Mouse (Mus musculus) heart, embryonic 15.5 days (tissue): ENCODE data around the gene Rrp36. TPM values are rescaled to one million over a fixed set of nuclear protein-coding genes. Genes with fewer than 3 reads are reported as not detected.

Experiments used
- ATAC-seq: fragments of 200-750 bp; cut with Nextera tagmentation; replicated peaks from 2 replicates; pipeline ENCODE4 v1.8.0; 2017; ENCODE audit warnings: low read depth, moderate TSS enrichment; ENCODE audit not compliant: insufficient number of reproducible peaks, insufficient read depth, low FRiP score
- H3K27ac ChIP-seq: fragments of 300-500 bp; sonication (generic); 2 replicates; pipeline ENCODE4 v1.5.1; 2015; ENCODE audit warnings: mild to moderate bottlenecking, inconsistent platforms
- H3K27me3 ChIP-seq: fragments of 300-500 bp; sonication (generic); 2 replicates; pipeline ENCODE4 v1.6.1; 2015; ENCODE audit warnings: inconsistent platforms
- H3K36me3 ChIP-seq: fragments of 300-500 bp; sonication (generic); 2 replicates; pipeline ENCODE4 v1.6.1; 2015; ENCODE audit warnings: mild to moderate bottlenecking, inconsistent platforms
- H3K4me1 ChIP-seq: fragments of 300-500 bp; sonication (generic); replicated peaks from 2 replicates; pipeline ENCODE4 v1.6.1; 2015; ENCODE audit warnings: inconsistent platforms
- H3K4me2 ChIP-seq: fragments of 300-500 bp; sonication (generic); 2 replicates; pipeline ENCODE4 v1.6.1; 2015; ENCODE audit warnings: inconsistent platforms, mild to moderate bottlenecking, moderate library complexity
- H3K4me3 ChIP-seq: fragments of 300-500 bp; sonication (generic); 2 replicates; pipeline ENCODE4 v1.5.1; 2015; ENCODE audit warnings: mild to moderate bottlenecking, inconsistent platforms
- H3K9ac ChIP-seq: fragments of 300-500 bp; sonication (generic); 2 replicates; pipeline ENCODE4 v1.6.1; 2015; ENCODE audit warnings: mild to moderate bottlenecking, inconsistent platforms
- H3K9me3 ChIP-seq: fragments of 300-500 bp; sonication (generic); replicated peaks from 2 replicates; pipeline ENCODE4 v1.6.1; 2016; ENCODE audit warnings: inconsistent platforms
- WGBS: fragments of 180-500 bp; shearing (Covaris S2); methylation state at CpG from one replicate; pipeline ENCODE4 v1.1.7; 2015; ENCODE audit warnings: mixed read lengths; 5-methylcytosine and 5-hydroxymethylcytosine counted together
- polyA plus RNA-seq: library from polyadenylated mRNA; unstranded; fragments of >200 nt; fragmentation: Nextera tagmentation; extraction: Ambion mirVana; gene quantifications from 2 replicates; pipeline ENCODE4 v1.2.1, GENCODE M21; 2015

Rrp36 gene
- polyA plus RNA-seq, 1 experiment from 2014 or later = 33.2 TPM

- Histone ChIP-seq H3K27me3 (no peaks in the 10 kb centered on the region), H3K27ac (peak overlapping the region; percentile 96), H3K4me3 (peak overlapping the region; percentile 93), H3K9me3 (no peaks in the 10 kb centered on the region), H3K36me3 (peaks cover 11% of the 10 kb centered on the region; the same call in 1 of the 2 replicates), H3K9ac (0 out of 2 replicates have a peak overlapping the region, but pooled peaks have one; percentile 17), H3K4me1 (peaks cover 57% of the 10 kb centered on the region), H3K4me2 (peak overlapping the region; percentile 73)
- ATAC-seq = no peak
- WGBS = 51% methylated on average over 6 of the region's 6 CpGs
Observed at GRCm38 (mm10) chr17:46627409-46627808, 46.7 kb downstream of the Rrp36 start.

DNA sequence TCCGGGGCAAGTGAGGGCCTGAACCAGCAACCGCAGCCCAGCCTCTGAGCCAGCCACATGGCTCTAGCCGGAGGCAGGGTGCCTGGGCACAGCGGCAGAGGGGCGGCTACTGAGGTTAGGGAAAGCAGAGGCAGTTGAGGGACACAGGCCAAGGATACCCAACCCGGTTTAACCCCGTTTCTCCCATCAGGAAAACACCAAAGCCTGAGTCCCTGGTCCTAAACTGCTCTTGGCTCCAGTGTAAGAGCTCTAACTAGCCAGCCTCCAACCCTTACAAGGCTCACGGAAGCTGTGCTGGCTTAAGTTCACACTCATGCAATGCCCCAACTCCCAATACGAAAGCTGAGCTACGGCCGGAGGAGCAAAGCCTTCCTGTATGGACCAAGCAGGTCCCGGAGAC, 49.6 kb downstream of the Rrp36 start:
- ATAC-seq = no peak
- Histone ChIP-seq H3K9ac (peak overlapping the region; percentile 23; the same call in 1 of the 2 replicates), H3K4me2 (peak overlapping the region; percentile 43), H3K4me1 (peaks cover 70% of the 10 kb centered on the region), H3K27me3 (no peaks in the 10 kb centered on the region), H3K27ac (peak overlapping the region; percentile 75), H3K4me3 (no peak overlapping the region), H3K36me3 (no peaks in the 10 kb centered on the region), H3K9me3 (no peaks in the 10 kb centered on the region)
- 50% methylated on average over 12 of the region's 12 CpGs for WGBS

DNA sequence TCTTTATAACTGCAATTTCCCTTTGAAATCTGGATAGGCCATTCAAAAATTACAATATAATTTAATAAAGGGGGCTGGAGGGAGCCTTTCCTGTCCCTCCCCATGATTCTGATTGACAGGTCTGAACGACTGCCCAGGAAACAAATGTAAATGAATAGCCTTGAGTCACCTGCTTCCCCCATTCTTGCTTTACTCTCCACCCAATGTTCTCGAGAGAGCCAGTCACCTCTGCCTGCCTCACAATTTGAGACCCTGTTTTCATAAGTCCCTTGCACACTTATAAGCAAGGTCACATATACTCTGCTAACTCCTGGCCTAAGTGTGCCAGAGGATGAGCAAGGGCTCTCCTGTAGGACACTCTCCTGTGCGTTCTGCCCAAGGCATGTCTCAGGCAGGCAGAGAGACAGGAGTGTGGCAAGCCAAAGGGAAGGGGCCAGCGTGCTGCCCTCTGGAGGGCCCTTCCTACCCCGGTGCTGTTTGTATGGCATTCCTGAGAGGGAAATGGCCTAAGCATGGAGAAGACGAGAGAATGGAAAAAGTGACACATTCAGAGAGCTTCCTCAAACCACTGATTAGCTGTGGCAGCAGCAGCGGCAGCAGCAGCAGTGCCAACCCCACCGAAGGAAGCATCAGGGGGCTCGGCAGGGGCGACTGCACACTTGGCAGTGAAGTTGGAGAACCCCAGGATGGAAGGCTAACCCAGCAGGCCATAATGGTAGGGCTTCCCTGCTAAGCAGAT, 50.2 kb downstream of the Rrp36 start:
- Histone ChIP-seq H3K36me3 (no peaks in the 10 kb centered on the region), H3K4me1 (peaks cover 75% of the 10 kb centered on the region), H3K4me2 (peak overlapping the region; percentile 43), H3K9me3 (no peaks in the 10 kb centered on the region), H3K9ac (peak overlapping the region; percentile 23; the same call in 1 of the 2 replicates), H3K27me3 (no peaks in the 10 kb centered on the region), H3K4me3 (no peak overlapping the region), H3K27ac (peak overlapping the region; percentile 75)
- ATAC-seq = peak; percentile 47
- WGBS = 14% methylated on average over 10 of the region's 10 CpGs

DNA sequence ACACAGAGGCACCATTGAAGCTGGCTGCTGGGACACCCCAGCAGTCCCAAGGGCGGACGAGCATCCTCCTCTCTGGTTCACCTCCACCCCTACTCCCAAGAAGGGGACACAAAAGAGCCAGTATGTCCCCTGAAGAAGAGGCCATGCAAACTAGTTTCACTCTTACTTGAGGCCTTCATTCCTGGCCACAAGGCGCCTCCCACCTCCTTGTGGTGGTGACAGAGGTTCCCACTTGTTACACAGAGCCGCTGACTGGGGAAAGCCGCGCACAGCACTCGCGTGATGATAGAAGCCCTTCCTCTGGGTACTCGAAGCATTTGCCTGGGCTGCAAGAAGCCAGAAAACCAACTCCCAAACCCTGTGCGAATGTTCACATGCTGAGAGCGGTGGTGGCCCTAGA, 51.9 kb downstream of the Rrp36 start:
- Histone ChIP-seq H3K9ac (no peak overlapping the region), H3K27me3 (no peaks in the 10 kb centered on the region), H3K9me3 (no peaks in the 10 kb centered on the region), H3K36me3 (no peaks in the 10 kb centered on the region), H3K27ac (peak overlapping the region; percentile 71; the same call in 1 of the 2 replicates), H3K4me1 (peaks cover 84% of the 10 kb centered on the region), H3K4me3 (no peak overlapping the region), H3K4me2 (no peak overlapping the region; the same call in 1 of the 2 replicates)
- ATAC-seq = no peak
- 43% methylated on average over 11 of the region's 11 CpGs for WGBS

GRCm38 (mm10) chr17:46621324-46621723, 52.8 kb downstream of the Rrp36 start:
- Histone ChIP-seq H3K36me3 (no peaks in the 10 kb centered on the region), H3K27ac (peak overlapping the region; percentile 71), H3K4me2 (peak overlapping the region; percentile 49), H3K9ac (peak overlapping the region; percentile 11), H3K4me1 (peaks cover 88% of the 10 kb centered on the region), H3K27me3 (no peaks in the 10 kb centered on the region), H3K4me3 (peak overlapping the region; percentile 12), H3K9me3 (no peaks in the 10 kb centered on the region)
- no peak for ATAC-seq
- 22% methylated on average over 15 of the region's 15 CpGs for WGBS

GRCm38 (mm10) chr17:46619683-46620357, 54.3 kb downstream of the Rrp36 start:
- ATAC-seq = no peak
- peak overlapping the region; percentile 83 for H3K27ac ChIP-seq
- no peaks in the 10 kb centered on the region for H3K27me3 ChIP-seq
- H3K4me2 ChIP-seq = peak overlapping the region; percentile 40; the same call in 1 of the 2 replicates
- 39% methylated on average over 16 of the region's 16 CpGs for WGBS
- no peak overlapping the region for H3K4me3 ChIP-seq
- no peaks in the 10 kb centered on the region for H3K9me3 ChIP-seq
- no peaks in the 10 kb centered on the region for H3K36me3 ChIP-seq
- H3K9ac ChIP-seq = no peak overlapping the region
- peaks cover 84% of the 10 kb centered on the region for H3K4me1 ChIP-seq

- Histone ChIP-seq H3K9me3 (no peaks in the 10 kb centered on the region), H3K27me3 (no peaks in the 10 kb centered on the region), H3K4me3 (peak overlapping the region; percentile 5), H3K36me3 (no peaks in the 10 kb centered on the region), H3K27ac (peak overlapping the region; percentile 83), H3K4me1 (peaks cover 77% of the 10 kb centered on the region), H3K9ac (peak overlapping the region; percentile 49), H3K4me2 (peak overlapping the region; percentile 40)
- 19% methylated on average over 27 of the region's 27 CpGs for WGBS
- no peak for ATAC-seq
Observed at GRCm38 (mm10) chr17:46618769-46619682, 55.1 kb downstream of the Rrp36 start.

DNA sequence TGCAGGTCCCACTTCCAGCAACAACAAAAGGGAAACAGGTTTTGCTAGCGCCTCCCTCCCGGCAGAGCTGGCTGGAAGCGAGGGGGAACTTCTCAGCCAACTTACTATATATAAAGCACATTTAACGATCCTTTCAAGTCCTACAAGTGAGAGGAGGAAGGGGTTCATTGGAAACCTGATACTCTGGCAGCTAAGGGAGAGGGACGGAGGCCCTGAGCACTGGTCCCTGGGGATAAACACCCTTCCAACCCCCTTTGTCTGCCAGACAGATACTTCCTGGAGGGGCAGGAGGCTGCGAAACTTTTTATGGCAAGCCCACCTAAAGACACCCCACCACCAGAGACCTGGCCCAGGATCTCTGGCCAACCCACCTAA, 55.8 kb downstream of the Rrp36 start:
- ATAC-seq = 0 out of 2 replicates have a peak, but pooled peaks have one; percentile 33
- WGBS = 11% methylated on average over 6 of the region's 6 CpGs
- Histone ChIP-seq H3K4me3 (peak overlapping the region; percentile 5), H3K9ac (peak overlapping the region; percentile 49), H3K27ac (peak overlapping the region; percentile 83), H3K9me3 (no peaks in the 10 kb centered on the region), H3K27me3 (no peaks in the 10 kb centered on the region), H3K36me3 (no peaks in the 10 kb centered on the region), H3K4me2 (peak overlapping the region; percentile 40), H3K4me1 (peaks cover 77% of the 10 kb centered on the region)

DNA sequence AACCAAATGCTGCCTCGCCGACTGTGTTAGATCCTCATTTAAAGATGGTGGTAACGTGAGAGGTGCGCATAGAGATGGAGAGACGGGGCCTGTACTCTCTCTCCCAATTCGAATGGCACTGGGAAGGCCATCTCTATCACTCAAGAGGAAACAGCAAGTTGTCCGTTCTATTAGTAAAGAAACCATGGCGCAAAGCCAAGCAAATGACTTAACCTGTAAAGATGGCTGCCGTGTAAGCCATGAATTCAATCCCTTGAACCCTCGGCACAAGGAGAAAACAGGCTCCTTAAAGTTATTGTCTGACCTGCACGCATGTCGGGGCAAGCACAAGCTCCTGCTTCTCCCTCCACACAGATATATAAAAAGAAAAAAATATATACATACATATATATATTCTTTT, 56.4 kb downstream of the Rrp36 start:
- H3K4me3 ChIP-seq = peak overlapping the region; percentile 5
- H3K9ac ChIP-seq = peak overlapping the region; percentile 49; the same call in 1 of the 2 replicates

More for the DNA sequence above, 56.4 kb downstream of the Rrp36 start:
- H3K27me3 ChIP-seq = no peaks in the 10 kb centered on the region
- H3K9me3 ChIP-seq = no peaks in the 10 kb centered on the region
- H3K36me3 ChIP-seq = no peaks in the 10 kb centered on the region
- ATAC-seq = no peak
- 52% methylated on average over 12 of the region's 12 CpGs for WGBS
- peak overlapping the region; percentile 83 for H3K27ac ChIP-seq
- peaks cover 79% of the 10 kb centered on the region for H3K4me1 ChIP-seq
- peak overlapping the region; percentile 40 for H3K4me2 ChIP-seq
